15 mouse cellular contexts compared by ENCODE assay signal in genomic region chr6:17555719-17556118, GRCm38 (mm10).
"Had no signal": no experiment of that assay in that cellular context is flagged by ENCODE, and none has a peak within 500 bp of the region (broad histone marks: within the 10 kb centered on the region; RNA-seq: fewer than 3 reads in every experiment).

No protein-coding gene starts in this region.

- H3K9me3 ChIP-seq: liver, embryonic 13.5 days; liver, embryonic 15.5 days; megakaryocyte, embryonic 14.5 days; midbrain, embryonic 13.5 days; midbrain, embryonic 15.5 days; neural tube, embryonic 12.5 days; stomach, embryonic 15.5 days had no signal

- H3K4me2 ChIP-seq: liver, embryonic 13.5 days; liver, embryonic 15.5 days; midbrain, embryonic 11.5 days; midbrain, embryonic 13.5 days; midbrain, embryonic 15.5 days; neural tube, embryonic 12.5 days; stomach, embryonic 15.5 days had no signal

- H3K4me3 ChIP-seq: liver, embryonic 13.5 days; liver, embryonic 15.5 days; megakaryocyte, embryonic 14.5 days; midbrain, embryonic 13.5 days; midbrain, embryonic 15.5 days; neural tube, embryonic 12.5 days; stomach, embryonic 15.5 days had no signal

- H3K9ac ChIP-seq: liver, embryonic 13.5 days; liver, embryonic 15.5 days; liver, postnatal 0 days; midbrain, embryonic 13.5 days; midbrain, embryonic 15.5 days; neural tube, embryonic 12.5 days; stomach, embryonic 15.5 days had no signal

- H3K4me1 ChIP-seq: megakaryocyte, embryonic 14.5 days; midbrain, embryonic 15.5 days; neural tube, embryonic 12.5 days; stomach, embryonic 15.5 days had no signal

- H3K27ac ChIP-seq: liver, embryonic 13.5 days; liver, embryonic 15.5 days; macrophage; midbrain, embryonic 13.5 days; midbrain, embryonic 15.5 days; neural tube, embryonic 12.5 days; stomach, embryonic 15.5 days; stomach, postnatal 0 days had no signal

- DNase-seq: liver, embryonic 13.5 days; liver, postnatal 0 days; right cerebral cortex, postnatal 14 days; thymus, adult 2 months; thymus, postnatal 25 days; thymus, postnatal 4 days had no signal

- ATAC-seq: liver, postnatal 0 days; midbrain, embryonic 13.5 days; midbrain, embryonic 15.5 days had no signal

- H3K27me3 ChIP-seq: liver, embryonic 13.5 days; liver, embryonic 15.5 days; megakaryocyte, embryonic 14.5 days; midbrain, embryonic 13.5 days; midbrain, embryonic 15.5 days; stomach, embryonic 15.5 days had no signal

- H3K36me3 ChIP-seq: liver, embryonic 15.5 days; midbrain, embryonic 13.5 days; midbrain, embryonic 15.5 days; neural tube, embryonic 12.5 days had no signal
